Mouse (Mus musculus): ENCODE measurements around the gene C130074G19Rik.

The C130074G19Rik gene

GRCm38 (mm10) chr1:184873910-184874309 is 9.1 kb downstream of the C130074G19Rik start:
- DNase-seq (ENCODE audit: low read depth, low spot score) = no peak

- no peak for DNase-seq (ENCODE audit: low read depth, low spot score)
Measured at GRCm38 (mm10) chr1:184872069-184872819, 10.8 kb downstream of the C130074G19Rik start.

GRCm38 (mm10) chr1:184871506-184871905 is 11.5 kb downstream of the C130074G19Rik start:
- DNase-seq (ENCODE audit: low read depth, low spot score) = no peak

GRCm38 (mm10) chr1:184870646-184871385 is 12.2 kb downstream of the C130074G19Rik start:
- no peak for DNase-seq (ENCODE audit: low read depth, low spot score)

- DNase-seq (ENCODE audit: low read depth, low spot score) = no peak
Measured at GRCm38 (mm10) chr1:184869939-184870565, 13.0 kb downstream of the C130074G19Rik start.

- no peak for DNase-seq (ENCODE audit: low read depth, low spot score)
Measured at GRCm38 (mm10) chr1:184867640-184868120, 15.3 kb downstream of the C130074G19Rik start.

- no peak for DNase-seq (ENCODE audit: low read depth, low spot score)
Measured at GRCm38 (mm10) chr1:184864381-184864801, 18.6 kb downstream of the C130074G19Rik start.

- DNase-seq (ENCODE audit: low read depth, low spot score) = no peak
Measured at GRCm38 (mm10) chr1:184862636-184863035, 20.4 kb downstream of the C130074G19Rik start.

GRCm38 (mm10) chr1:184861551-184861950 is 21.5 kb downstream of the C130074G19Rik start:
- no peak for DNase-seq (ENCODE audit: low read depth, low spot score)

GRCm38 (mm10) chr1:184860276-184860675 is 22.7 kb downstream of the C130074G19Rik start:
- no peak for DNase-seq (ENCODE audit: low read depth, low spot score)

GRCm38 (mm10) chr1:184858253-184858652 is 24.8 kb downstream of the C130074G19Rik start:
- DNase-seq (ENCODE audit: low read depth, low spot score) = no peak

GRCm38 (mm10) chr1:184857216-184857615 is 25.8 kb downstream of the C130074G19Rik start:
- DNase-seq (ENCODE audit: low read depth, low spot score) = no peak

GRCm38 (mm10) chr1:184853922-184854321 is 29.1 kb downstream of the C130074G19Rik start:
- no peak for DNase-seq (ENCODE audit: low read depth, low spot score)

GRCm38 (mm10) chr1:184853339-184853738 is 29.7 kb downstream of the C130074G19Rik start:
- peak; percentile 86 for DNase-seq (ENCODE audit: low read depth, low spot score)

- peak; percentile 94 for DNase-seq (ENCODE audit: low read depth, low spot score)
Measured at GRCm38 (mm10) chr1:184851741-184852618, 31.0 kb downstream of the C130074G19Rik start.

GRCm38 (mm10) chr1:184851166-184851565 is 31.9 kb downstream of the C130074G19Rik start:
- DNase-seq (ENCODE audit: low read depth, low spot score) = no peak

GRCm38 (mm10) chr1:184846973-184847372 is 36.0 kb downstream of the C130074G19Rik start:
- no peak for DNase-seq (ENCODE audit: low read depth, low spot score)

- no peak for DNase-seq (ENCODE audit: low read depth, low spot score)
Measured at GRCm38 (mm10) chr1:184846092-184846750, 36.8 kb downstream of the C130074G19Rik start, which contains the start of gene Marc2. Gene Marc2, minus strand, starts transcription at chr1:184846451.

GRCm38 (mm10) chr1:184845111-184846071 is 37.6 kb downstream of the C130074G19Rik start:
- DNase-seq (ENCODE audit: low read depth, low spot score) = peak; percentile 88

Data from ES-CJ7 (cell line).